Mouse (Mus musculus): ENCODE measurements around the gene Col4a2. TPM values are rescaled to one million over a fixed set of nuclear protein-coding genes. Genes with fewer than 3 reads are reported as not detected.

The Col4a2 gene
- polyA plus RNA-seq, 1 experiment from 2014 or later: 56.3 TPM

GRCm38 (mm10) chr8:11278101-11278611 is 34.4 kb upstream of the Col4a2 start:
- Histone ChIP-seq H3K4me1 (replicated peaks) (peaks cover 33% of the 10 kb centered on the region), H3K4me2 (no peak overlapping the region), H3K4me3 (replicated peaks) (no peak overlapping the region), H3K9me3 (no peaks in the 10 kb centered on the region), H3K27me3 (no peaks in the 10 kb centered on the region), H3K36me3 (no peaks in the 10 kb centered on the region; the same call in 1 of the 2 replicates), H3K27ac (peak overlapping the region; percentile 56; the same call in 1 of the 2 replicates), H3K9ac (replicated peaks) (no peak overlapping the region)
- 63% methylated on average over 4 of the region's 4 CpGs for WGBS
- no peak for ATAC-seq (ENCODE audit: insufficient number of reproducible peaks, insufficient read depth, low FRiP score, low TSS enrichment, low read depth)

GRCm38 (mm10) chr8:11279296-11279826 is 33.2 kb upstream of the Col4a2 start:
- ATAC-seq (ENCODE audit: insufficient number of reproducible peaks, insufficient read depth, low FRiP score, low TSS enrichment, low read depth): peak; percentile 43

GRCm38 (mm10) chr8:11280721-11281268 is 31.8 kb upstream of the Col4a2 start:
- Histone ChIP-seq H3K4me3 (replicated peaks) (no peak overlapping the region), H3K4me2 (no peak overlapping the region), H3K9me3 (no peaks in the 10 kb centered on the region), H3K4me1 (replicated peaks) (peaks cover 46% of the 10 kb centered on the region), H3K27me3 (no peaks in the 10 kb centered on the region), H3K36me3 (no peaks in the 10 kb centered on the region; the same call in 1 of the 2 replicates), H3K27ac (no peak overlapping the region), H3K9ac (replicated peaks) (no peak overlapping the region)
- ATAC-seq (ENCODE audit: insufficient number of reproducible peaks, insufficient read depth, low FRiP score, low TSS enrichment, low read depth): no peak
- WGBS: 90% methylated on average over 10 of the region's 10 CpGs

More at GRCm38 (mm10) chr8:11279296-11279826, 33.2 kb upstream of the Col4a2 start:
- H3K4me1 ChIP-seq (replicated peaks): peaks cover 45% of the 10 kb centered on the region
- WGBS: 42% methylated on average over 20 of the region's 20 CpGs
- no peaks in the 10 kb centered on the region; the same call in 1 of the 2 replicates for H3K36me3 ChIP-seq
- no peak overlapping the region; the same call in 1 of the 2 replicates for H3K9ac ChIP-seq (replicated peaks)
- no peak overlapping the region for H3K4me3 ChIP-seq (replicated peaks)
- H3K4me2 ChIP-seq: peak overlapping the region; percentile 30
- no peaks in the 10 kb centered on the region for H3K27me3 ChIP-seq
- no peaks in the 10 kb centered on the region for H3K9me3 ChIP-seq
- peak overlapping the region; percentile 67 for H3K27ac ChIP-seq

GRCm38 (mm10) chr8:11282139-11282538 is 30.5 kb upstream of the Col4a2 start:
- Histone ChIP-seq H3K9ac (replicated peaks) (no peak overlapping the region), H3K27me3 (no peaks in the 10 kb centered on the region), H3K36me3 (no peaks in the 10 kb centered on the region; the same call in 1 of the 2 replicates), H3K9me3 (no peaks in the 10 kb centered on the region), H3K4me1 (replicated peaks) (peaks cover 46% of the 10 kb centered on the region), H3K4me3 (replicated peaks) (no peak overlapping the region), H3K4me2 (no peak overlapping the region), H3K27ac (no peak overlapping the region)
- ATAC-seq (ENCODE audit: insufficient number of reproducible peaks, insufficient read depth, low FRiP score, low TSS enrichment, low read depth): no peak
- 67% methylated on average over 10 of the region's 10 CpGs for WGBS

GRCm38 (mm10) chr8:11282696-11283095 is 29.9 kb upstream of the Col4a2 start:
- WGBS: 85% methylated on average over 7 of the region's 7 CpGs
- no peak overlapping the region for H3K9ac ChIP-seq (replicated peaks)
- H3K4me1 ChIP-seq (replicated peaks): peaks cover 45% of the 10 kb centered on the region
- no peaks in the 10 kb centered on the region; the same call in 1 of the 2 replicates for H3K36me3 ChIP-seq
- ATAC-seq (ENCODE audit: insufficient number of reproducible peaks, insufficient read depth, low FRiP score, low TSS enrichment, low read depth): no peak
- no peak overlapping the region for H3K4me3 ChIP-seq (replicated peaks)
- no peak overlapping the region for H3K27ac ChIP-seq
- H3K4me2 ChIP-seq: no peak overlapping the region
- H3K27me3 ChIP-seq: no peaks in the 10 kb centered on the region
- no peaks in the 10 kb centered on the region for H3K9me3 ChIP-seq

- Histone ChIP-seq H3K4me2 (no peak overlapping the region), H3K36me3 (no peaks in the 10 kb centered on the region; the same call in 1 of the 2 replicates), H3K27me3 (no peaks in the 10 kb centered on the region; the same call in 1 of the 2 replicates), H3K4me1 (replicated peaks) (peaks cover 40% of the 10 kb centered on the region), H3K9ac (replicated peaks) (no peak overlapping the region), H3K9me3 (no peaks in the 10 kb centered on the region), H3K4me3 (replicated peaks) (no peak overlapping the region), H3K27ac (0 out of 2 replicates have a peak overlapping the region, but pooled peaks have one; percentile 46)
- 72% methylated on average over 10 of the region's 10 CpGs for WGBS
- no peak for ATAC-seq (ENCODE audit: insufficient number of reproducible peaks, insufficient read depth, low FRiP score, low TSS enrichment, low read depth)
These were observed 29.4 kb upstream of the Col4a2 start for GRCm38 (mm10) chr8:11283217-11283616.

- no peak overlapping the region for H3K27ac ChIP-seq
- H3K9me3 ChIP-seq: no peaks in the 10 kb centered on the region
- no peaks in the 10 kb centered on the region; the same call in 1 of the 2 replicates for H3K27me3 ChIP-seq
- H3K4me2 ChIP-seq: no peak overlapping the region
- no peaks in the 10 kb centered on the region; the same call in 1 of the 2 replicates for H3K36me3 ChIP-seq
- 86% methylated on average over 4 of the region's 4 CpGs for WGBS
- no peak for ATAC-seq (ENCODE audit: insufficient number of reproducible peaks, insufficient read depth, low FRiP score, low TSS enrichment, low read depth)
- H3K4me3 ChIP-seq (replicated peaks): no peak overlapping the region
- no peak overlapping the region for H3K9ac ChIP-seq (replicated peaks)
- H3K4me1 ChIP-seq (replicated peaks): peaks cover 26% of the 10 kb centered on the region
These were observed 27.2 kb upstream of the Col4a2 start for GRCm38 (mm10) chr8:11285437-11285836.

GRCm38 (mm10) chr8:11287139-11287538 is 25.5 kb upstream of the Col4a2 start:
- peaks cover 38% of the 10 kb centered on the region for H3K4me1 ChIP-seq (replicated peaks)
- H3K36me3 ChIP-seq: no peaks in the 10 kb centered on the region
- H3K4me2 ChIP-seq: no peak overlapping the region
- H3K27ac ChIP-seq: no peak overlapping the region
- WGBS: 73% methylated on average over 3 of the region's 3 CpGs
- ATAC-seq (ENCODE audit: insufficient number of reproducible peaks, insufficient read depth, low FRiP score, low TSS enrichment, low read depth): no peak
- no peaks in the 10 kb centered on the region; the same call in 1 of the 2 replicates for H3K27me3 ChIP-seq
- no peaks in the 10 kb centered on the region for H3K9me3 ChIP-seq
- no peak overlapping the region for H3K9ac ChIP-seq (replicated peaks)
- no peak overlapping the region for H3K4me3 ChIP-seq (replicated peaks)

- no peak overlapping the region for H3K4me3 ChIP-seq (replicated peaks)
- no peak for ATAC-seq (ENCODE audit: insufficient number of reproducible peaks, insufficient read depth, low FRiP score, low TSS enrichment, low read depth)
- H3K4me2 ChIP-seq: no peak overlapping the region
- 0 out of 2 replicates have a peak, but pooled peaks cover 3% of the 10 kb centered on the region for H3K36me3 ChIP-seq
- H3K9ac ChIP-seq (replicated peaks): no peak overlapping the region
- H3K4me1 ChIP-seq (replicated peaks): peaks cover 33% of the 10 kb centered on the region
- 83% methylated on average over 6 of the region's 6 CpGs for WGBS
- H3K27ac ChIP-seq: no peak overlapping the region
- H3K27me3 ChIP-seq: no peaks in the 10 kb centered on the region; the same call in 1 of the 2 replicates
- H3K9me3 ChIP-seq: no peaks in the 10 kb centered on the region
These were observed 24.3 kb upstream of the Col4a2 start for GRCm38 (mm10) chr8:11288286-11288685.

GRCm38 (mm10) chr8:11290533-11290932 is 22.1 kb upstream of the Col4a2 start:
- WGBS: 13% methylated on average over 1 of the region's 1 CpGs
- Histone ChIP-seq H3K9ac (replicated peaks) (no peak overlapping the region), H3K4me3 (replicated peaks) (no peak overlapping the region), H3K36me3 (0 out of 2 replicates have a peak, but pooled peaks cover 3% of the 10 kb centered on the region), H3K27me3 (no peaks in the 10 kb centered on the region; the same call in 1 of the 2 replicates), H3K4me1 (replicated peaks) (peaks cover 22% of the 10 kb centered on the region), H3K9me3 (no peaks in the 10 kb centered on the region), H3K4me2 (no peak overlapping the region), H3K27ac (no peak overlapping the region)
- ATAC-seq (ENCODE audit: insufficient number of reproducible peaks, insufficient read depth, low FRiP score, low TSS enrichment, low read depth): no peak

- 43% methylated on average over 3 of the region's 3 CpGs for WGBS
- Histone ChIP-seq H3K9me3 (no peaks in the 10 kb centered on the region), H3K9ac (replicated peaks) (no peak overlapping the region), H3K4me2 (no peak overlapping the region), H3K27me3 (no peaks in the 10 kb centered on the region; the same call in 1 of the 2 replicates), H3K4me3 (replicated peaks) (no peak overlapping the region), H3K4me1 (replicated peaks) (peaks cover 36% of the 10 kb centered on the region), H3K27ac (no peak overlapping the region), H3K36me3 (0 out of 2 replicates have a peak, but pooled peaks cover 3% of the 10 kb centered on the region)
- no peak for ATAC-seq (ENCODE audit: insufficient number of reproducible peaks, insufficient read depth, low FRiP score, low TSS enrichment, low read depth)
These were observed 20.0 kb upstream of the Col4a2 start for GRCm38 (mm10) chr8:11292611-11293010.

All from limb, embryonic 12.5 days (tissue).